Mouse (Mus musculus) cerebellum, adult 11-12 months (tissue): ENCODE results near the gene Gm8212.
"Not testable (repeated sequence)": the region's sequence is repeated elsewhere in the genome, so short reads cannot be mapped to it uniquely, and the experiment has no call there.

ENCODE experiments used
- DNase-seq: peaks from one replicate; pipeline ENCODE4 v3.0.0; 2022

The Gm8212 gene

DNA sequence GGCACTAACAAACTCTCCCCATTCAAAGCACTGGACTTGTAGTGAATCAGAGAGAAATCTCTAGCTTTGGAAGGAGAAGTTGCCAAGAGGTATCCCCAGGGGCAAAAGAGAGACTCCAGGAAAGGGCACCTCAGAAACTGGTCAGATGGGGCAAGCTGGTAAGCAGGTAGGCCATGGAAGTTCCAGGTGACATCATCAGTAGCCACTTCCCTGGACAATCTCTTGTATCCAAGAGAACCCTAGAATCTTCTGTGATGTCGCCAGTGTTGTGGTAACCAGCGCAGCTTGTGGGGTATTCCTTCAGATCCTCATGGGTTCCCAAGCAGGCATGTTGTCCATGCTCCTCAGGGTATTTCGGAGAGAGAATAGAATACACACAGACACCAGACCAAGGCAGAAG is at the start of gene Gm8212:
Gene Gm8212, plus strand, starts transcription at position 301 of the 400 bp plus-strand sequence.
- DNase-seq = not testable (repeated sequence)

DNA sequence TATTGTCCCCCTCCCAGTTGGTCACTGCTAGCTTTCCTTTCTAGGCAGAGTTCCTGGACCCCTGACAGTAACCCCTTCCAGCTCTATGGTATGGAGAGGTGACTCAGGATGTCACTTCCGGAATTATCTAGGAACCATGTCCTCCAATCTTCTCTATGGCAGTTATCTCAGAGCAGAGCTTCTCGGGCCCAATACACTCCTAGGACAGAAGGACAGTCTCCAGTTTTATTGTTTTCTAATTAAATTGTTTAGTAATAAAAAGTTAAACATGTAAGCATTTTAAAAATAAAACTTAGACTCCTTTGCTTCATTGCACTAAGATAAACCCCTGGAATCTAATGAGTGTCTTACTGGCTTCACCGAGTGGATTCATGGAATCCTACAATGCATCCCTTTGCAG is 15.7 kb downstream of the Gm8212 start, which contains the start of gene 4930503E14Rik:
Gene 4930503E14Rik, minus strand, starts transcription at position 101 of the 400 bp plus-strand sequence.
- not testable (repeated sequence) for DNase-seq

DNA sequence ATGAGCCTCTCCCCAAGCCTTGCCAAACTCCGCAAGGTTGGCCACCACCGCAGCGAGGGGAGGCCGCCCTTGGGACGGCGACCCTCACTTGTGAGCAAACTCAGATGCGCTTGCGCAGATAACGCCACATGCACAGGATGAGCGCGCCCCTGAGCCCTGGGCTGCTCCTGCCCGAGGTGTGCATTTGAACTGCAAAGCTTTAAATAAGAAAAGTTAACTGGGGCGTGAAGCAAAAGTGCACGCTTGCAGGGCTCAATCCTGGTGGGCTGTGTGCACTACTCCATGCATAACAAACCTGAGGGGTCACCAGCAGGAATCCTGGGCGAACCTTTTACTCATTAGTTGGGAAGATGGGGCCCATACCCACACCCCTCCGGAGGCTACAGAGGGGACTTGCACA is 50.6 kb downstream of the Gm8212 start:
- no peak for DNase-seq
